Mouse (Mus musculus): ENCODE data around the gene Pacrg. TPM values are rescaled to one million over a fixed set of nuclear protein-coding genes. Genes with fewer than 3 reads are reported as not detected.

Gene Pacrg
- total RNA-seq, 2 experiments from 2014 or later: 19.3 to 22.0 TPM

- peak; percentile 22 to 28 for DNase-seq (ENCODE audit: extremely low spot score in 1 of 2, low spot score in 1 of 2)
These were observed 95.2 kb downstream of the Pacrg start for GRCm38 (mm10) chr17:10744709-10745461.

GRCm38 (mm10) chr17:10740083-10740482, 100.0 kb downstream of the Pacrg start:
- DNase-seq (ENCODE audit: extremely low spot score in 1 of 2, low spot score in 1 of 2): no peak

GRCm38 (mm10) chr17:10737966-10738365, 102.1 kb downstream of the Pacrg start:
- DNase-seq (ENCODE audit: extremely low spot score in 1 of 2, low spot score in 1 of 2): no peak

- DNase-seq (ENCODE audit: extremely low spot score in 1 of 2, low spot score in 1 of 2): no peak
These were observed 105.4 kb downstream of the Pacrg start for GRCm38 (mm10) chr17:10734733-10735132.

- no peak for DNase-seq (ENCODE audit: extremely low spot score in 1 of 2, low spot score in 1 of 2)
These were observed 107.6 kb downstream of the Pacrg start for GRCm38 (mm10) chr17:10732303-10733048.

GRCm38 (mm10) chr17:10724853-10725252, 115.3 kb downstream of the Pacrg start:
- DNase-seq (ENCODE audit: extremely low spot score in 1 of 2, low spot score in 1 of 2): no peak

GRCm38 (mm10) chr17:10721562-10721961, 118.5 kb downstream of the Pacrg start:
- DNase-seq (ENCODE audit: extremely low spot score in 1 of 2, low spot score in 1 of 2): no peak

GRCm38 (mm10) chr17:10717148-10717547, 123.0 kb downstream of the Pacrg start:
- DNase-seq (ENCODE audit: extremely low spot score in 1 of 2, low spot score in 1 of 2): no peak

GRCm38 (mm10) chr17:10702781-10703180, 137.3 kb downstream of the Pacrg start:
- no peak for DNase-seq (ENCODE audit: extremely low spot score in 1 of 2, low spot score in 1 of 2)

GRCm38 (mm10) chr17:10698041-10698440, 142.1 kb downstream of the Pacrg start:
- no peak for DNase-seq (ENCODE audit: extremely low spot score in 1 of 2, low spot score in 1 of 2)

- no peak for DNase-seq (ENCODE audit: extremely low spot score in 1 of 2, low spot score in 1 of 2)
These were observed 144.7 kb downstream of the Pacrg start for GRCm38 (mm10) chr17:10695421-10695820.

GRCm38 (mm10) chr17:10677098-10677497, 163.0 kb downstream of the Pacrg start:
- DNase-seq (ENCODE audit: extremely low spot score in 1 of 2, low spot score in 1 of 2): no peak

GRCm38 (mm10) chr17:10675536-10675935, 164.6 kb downstream of the Pacrg start:
- DNase-seq (ENCODE audit: extremely low spot score in 1 of 2, low spot score in 1 of 2): no peak

GRCm38 (mm10) chr17:10675048-10675447, 165.1 kb downstream of the Pacrg start:
- no peak for DNase-seq (ENCODE audit: extremely low spot score in 1 of 2, low spot score in 1 of 2)

- DNase-seq (ENCODE audit: extremely low spot score in 1 of 2, low spot score in 1 of 2): no peak
These were observed 178.8 kb downstream of the Pacrg start for GRCm38 (mm10) chr17:10661294-10661693.

- DNase-seq (ENCODE audit: extremely low spot score in 1 of 2, low spot score in 1 of 2): no peak
These were observed 196.5 kb downstream of the Pacrg start for GRCm38 (mm10) chr17:10643604-10644003.

- DNase-seq (ENCODE audit: extremely low spot score in 1 of 2, low spot score in 1 of 2): no peak
These were observed 200.3 kb downstream of the Pacrg start for GRCm38 (mm10) chr17:10639816-10640215.

- no peak for DNase-seq (ENCODE audit: extremely low spot score in 1 of 2, low spot score in 1 of 2)
These were observed 204.1 kb downstream of the Pacrg start for GRCm38 (mm10) chr17:10635955-10636470.

GRCm38 (mm10) chr17:10635470-10635869, 204.6 kb downstream of the Pacrg start:
- DNase-seq (ENCODE audit: extremely low spot score in 1 of 2, low spot score in 1 of 2): no peak

- no peak for DNase-seq (ENCODE audit: extremely low spot score in 1 of 2, low spot score in 1 of 2)
These were observed 205.1 kb downstream of the Pacrg start for GRCm38 (mm10) chr17:10635046-10635445.

GRCm38 (mm10) chr17:10633769-10634168, 206.3 kb downstream of the Pacrg start:
- no peak for DNase-seq (ENCODE audit: extremely low spot score in 1 of 2, low spot score in 1 of 2)

Measured in layer of hippocampus, postnatal 25 days (tissue).